Mouse (Mus musculus) heart, adult 18-20 months (tissue): ENCODE data around the gene Fate1. TPM values are rescaled to one million over a fixed set of nuclear protein-coding genes. Genes with fewer than 3 reads are reported as not detected.

ENCODE experiments used
- total RNA-seq, 2 experiments: library from RNA; stranded (reverse); gene quantifications; 2 replicates each; pipeline ENCODE4 v1.2.3; 2021

The Fate1 gene
- total RNA-seq, 2 experiments from 2014 or later, result not detected

Other genes starting within 250 kb of the Fate1 start
- 10 to 100 TPM; 14.2 to 17.7 TPM for gene Vma21, start 157.1 kb upstream of the Fate1 start, total RNA-seq
- not detected for gene Gm1141, start 52.0 kb upstream of the Fate1 start, total RNA-seq
- 1 to 10 TPM; 5.8 to 7.2 TPM for gene Prrg3, start 10.4 kb upstream of the Fate1 start, total RNA-seq
- not detected for gene Cnga2, start 18.9 kb downstream of the Fate1 start, total RNA-seq
- gene Magea4, start 249.0 kb downstream of the Fate1 start, total RNA-seq, result not detected